Mouse (Mus musculus) lung, postnatal 0 days (tissue): ENCODE measurements around the gene Atf7ip. TPM values are rescaled to one million over a fixed set of nuclear protein-coding genes. Genes with fewer than 3 reads are reported as not detected.

Experiments
- ATAC-seq: fragments of 200-750 bp; cut with Nextera tagmentation; 2 replicates; pipeline ENCODE4 v1.8.0; 2017; ENCODE audit warnings: moderate library complexity
- DNase-seq: peaks from one replicate; pipeline ENCODE4 v3.0.0-alpha.2; 2016; ENCODE audit warnings: low spot score
- H3K27ac ChIP-seq: fragments of 300-500 bp; sonication (generic); 2 replicates; pipeline ENCODE4 v1.5.1; 2014; ENCODE audit warnings: antibody characterized with exemption, mild to moderate bottlenecking, low read length, mixed read lengths
- H3K27me3 ChIP-seq: fragments of 300-500 bp; sonication (generic); replicated peaks from 2 replicates; pipeline ENCODE4 v1.6.1; 2014; ENCODE audit warnings: low read length, mixed read lengths; ENCODE audit not compliant: insufficient read depth
- H3K36me3 ChIP-seq: fragments of 300-500 bp; sonication (generic); 2 replicates; pipeline ENCODE4 v1.6.1; 2014; ENCODE audit warnings: low read length, mixed read lengths; ENCODE audit not compliant: insufficient read depth
- H3K4me1 ChIP-seq: fragments of 300-500 bp; sonication (generic); 2 replicates; pipeline ENCODE4 v1.6.1; 2014; ENCODE audit warnings: antibody characterized with exemption, low read depth, low read length, mixed read lengths; ENCODE audit not compliant: insufficient read depth
- H3K4me2 ChIP-seq: fragments of 300-500 bp; sonication (generic); replicated peaks from 2 replicates; pipeline ENCODE4 v1.6.1; 2014; ENCODE audit warnings: low read depth, mild to moderate bottlenecking, low read length, moderate library complexity, mixed read lengths
- H3K4me3 ChIP-seq: fragments of 300-500 bp; sonication (generic); 2 replicates; pipeline ENCODE4 v1.5.1; 2014; ENCODE audit warnings: low read depth, low read length
- H3K9ac ChIP-seq: fragments of 300-500 bp; sonication (generic); replicated peaks from 2 replicates; pipeline ENCODE4 v1.6.1; 2014; ENCODE audit warnings: low read depth, mild to moderate bottlenecking
- H3K9me3 ChIP-seq: fragments of 300-500 bp; sonication (generic); 2 replicates; pipeline ENCODE4 v1.6.1; 2016; ENCODE audit warnings: low read length, mixed read lengths
- CTCF ChIP-seq: IDR thresholded peaks from 2 replicates; pipeline ENCODE4 v1.5.1; 2016; ENCODE audit warnings: antibody characterized with exemption, mild to moderate bottlenecking
- EP300 ChIP-seq: IDR thresholded peaks from 2 replicates; pipeline ENCODE4 v1.6.1; 2016; ENCODE audit warnings: antibody characterized with exemption, mild to moderate bottlenecking, control low read depth
- WGBS: fragments of 180-500 bp; shearing (Covaris S2); extraction: QIAGEN DNeasy Blood & Tissue Kit; methylation state at CpG from one replicate; pipeline ENCODE4 v1.1.7; 2014; 5-methylcytosine and 5-hydroxymethylcytosine counted together
- polyA plus RNA-seq: library from polyadenylated mRNA; unstranded; fragments of >200 nt; fragmentation: Nextera tagmentation; extraction: Ambion mirVana; gene quantifications from 2 replicates; pipeline ENCODE4 v1.2.1, GENCODE M21; 2015

Gene Atf7ip
- polyA plus RNA-seq, 1 experiment from 2014 or later = 13.9 TPM

- ATAC-seq = no peak
- no peak overlapping the region for H3K4me2 ChIP-seq
- H3K36me3 ChIP-seq = no peaks in the 10 kb centered on the region
- no peak overlapping the region for H3K9ac ChIP-seq
- H3K9me3 ChIP-seq = no peaks in the 10 kb centered on the region
- DNase-seq = no peak
- no peaks in the 10 kb centered on the region for H3K27me3 ChIP-seq
- WGBS = 88% methylated on average over 2 of the region's 2 CpGs
- TF ChIP-seq EP300 (no peak), CTCF (no peak)
- H3K4me1 ChIP-seq = no peaks in the 10 kb centered on the region
- H3K27ac ChIP-seq = no peak overlapping the region
- H3K4me3 ChIP-seq = no peak overlapping the region
Observed at GRCm38 (mm10) chr6:136483531-136483930, 22.4 kb upstream of the Atf7ip start.

DNA sequence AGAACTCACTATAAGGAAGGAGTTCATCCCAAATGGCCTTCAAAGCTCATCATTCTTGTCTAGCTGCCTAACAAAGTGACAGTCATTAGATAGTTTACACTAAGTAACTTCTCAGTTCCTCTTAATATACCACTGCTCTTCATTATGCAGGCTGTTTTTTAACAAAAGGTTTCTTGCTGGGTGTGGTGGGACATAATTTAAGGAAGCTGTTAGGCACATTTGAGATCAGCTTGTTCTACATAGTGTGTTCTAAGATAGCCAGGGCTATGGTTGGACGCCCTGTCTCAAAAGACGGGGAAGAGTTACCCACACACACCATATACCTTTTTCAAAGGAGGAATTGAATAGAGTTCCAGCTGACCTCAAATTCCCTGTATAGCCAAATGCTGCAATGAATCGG is 21.9 kb upstream of the Atf7ip start:
- Histone ChIP-seq H3K9me3 (no peaks in the 10 kb centered on the region), H3K4me2 (no peak overlapping the region), H3K4me1 (no peaks in the 10 kb centered on the region), H3K27me3 (no peaks in the 10 kb centered on the region), H3K27ac (no peak overlapping the region), H3K36me3 (no peaks in the 10 kb centered on the region), H3K9ac (no peak overlapping the region), H3K4me3 (no peak overlapping the region)
- WGBS = 90% methylated on average over 3 of the region's 3 CpGs
- TF ChIP-seq CTCF (no peak), EP300 (no peak)
- ATAC-seq (no peak), DNase-seq (no peak)

DNA sequence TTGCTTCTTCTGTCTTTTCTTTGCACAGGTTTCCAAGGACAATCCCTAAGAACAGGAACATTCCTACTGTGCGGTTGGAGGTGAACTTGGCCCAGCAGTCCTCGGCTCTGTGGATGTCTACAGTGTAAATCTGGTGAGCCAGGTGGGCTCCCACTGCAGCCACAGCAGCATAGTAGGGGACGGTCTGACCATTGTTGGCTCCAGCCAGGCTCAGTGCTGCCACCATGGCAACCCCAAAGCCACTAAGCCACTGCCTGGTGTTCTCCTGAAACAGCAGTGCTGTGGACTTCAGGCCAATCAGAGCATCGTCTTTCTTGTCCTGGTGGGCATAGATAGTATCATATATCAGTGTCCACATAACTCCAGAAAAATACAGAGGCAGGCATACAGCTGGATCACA is 19.8 kb upstream of the Atf7ip start:
- DNase-seq = no peak
- no peaks in the 10 kb centered on the region for H3K4me1 ChIP-seq
- no peak overlapping the region for H3K27ac ChIP-seq
- no peak overlapping the region for H3K9ac ChIP-seq
- no peak for ATAC-seq
- no peak overlapping the region for H3K4me2 ChIP-seq
- H3K9me3 ChIP-seq = no peaks in the 10 kb centered on the region
- H3K27me3 ChIP-seq = no peaks in the 10 kb centered on the region
- H3K36me3 ChIP-seq = no peaks in the 10 kb centered on the region
- 79% methylated on average over 4 of the region's 4 CpGs for WGBS
- H3K4me3 ChIP-seq = no peak overlapping the region
- TF ChIP-seq CTCF (no peak), EP300 (no peak)

- Histone ChIP-seq H3K4me2 (peak overlapping the region; percentile 25), H3K9ac (no peak overlapping the region), H3K27me3 (no peaks in the 10 kb centered on the region), H3K27ac (no peak overlapping the region), H3K9me3 (no peaks in the 10 kb centered on the region), H3K4me1 (no peaks in the 10 kb centered on the region), H3K4me3 (no peak overlapping the region), H3K36me3 (no peaks in the 10 kb centered on the region)
- 51% methylated on average over 17 of the region's 36 CpGs for WGBS
- TF ChIP-seq CTCF (no peak), EP300 (no peak)
- ATAC-seq = peak; percentile 55
- DNase-seq = no peak
Observed at GRCm38 (mm10) chr6:136486801-136487553, 19.0 kb upstream of the Atf7ip start.

GRCm38 (mm10) chr6:136487554-136487950 is 18.4 kb upstream of the Atf7ip start:
- no peak overlapping the region for H3K4me2 ChIP-seq
- WGBS = 100% methylated on average over 1 of the region's 1 CpGs
- no peaks in the 10 kb centered on the region for H3K27me3 ChIP-seq
- TF ChIP-seq EP300 (no peak), CTCF (no peak)
- H3K9ac ChIP-seq = no peak overlapping the region
- H3K9me3 ChIP-seq = no peaks in the 10 kb centered on the region
- H3K4me1 ChIP-seq = no peaks in the 10 kb centered on the region
- ATAC-seq = peak; percentile 11; the same call in 1 of the 2 replicates
- no peak overlapping the region for H3K4me3 ChIP-seq
- H3K27ac ChIP-seq = no peak overlapping the region
- H3K36me3 ChIP-seq = no peaks in the 10 kb centered on the region
- no peak for DNase-seq

GRCm38 (mm10) chr6:136489899-136490298 is 16.1 kb upstream of the Atf7ip start:
- Histone ChIP-seq H3K4me2 (no peak overlapping the region), H3K4me1 (no peaks in the 10 kb centered on the region), H3K9me3 (no peaks in the 10 kb centered on the region), H3K4me3 (no peak overlapping the region), H3K27ac (no peak overlapping the region), H3K27me3 (no peaks in the 10 kb centered on the region), H3K36me3 (no peaks in the 10 kb centered on the region), H3K9ac (no peak overlapping the region)
- DNase-seq (peak; percentile 74), ATAC-seq (peak; percentile 36; the same call in 1 of the 2 replicates)
- 59% methylated on average over 3 of the region's 3 CpGs for WGBS
- no peak for TF ChIP-seq EP300
